Mouse (Mus musculus) B cell, adult 2 months (primary cell): ENCODE measurements around the gene Cdh6.

ENCODE experiments used
- DNase-seq, 2 experiments: peaks; one replicate each; pipeline ENCODE4 v3.0.0; 2022

Gene Cdh6

GRCm38 (mm10) chr15:13155418-13155817 is 18.1 kb downstream of the Cdh6 start:
- DNase-seq, result no peak

- DNase-seq, result no peak
Measured at GRCm38 (mm10) chr15:13141983-13142382, 31.5 kb downstream of the Cdh6 start.

GRCm38 (mm10) chr15:13139662-13140061 is 33.8 kb downstream of the Cdh6 start:
- no peak for DNase-seq

GRCm38 (mm10) chr15:13137166-13137565 is 36.3 kb downstream of the Cdh6 start:
- no peak for DNase-seq

- no peak for DNase-seq
Measured at GRCm38 (mm10) chr15:13134086-13134485, 39.4 kb downstream of the Cdh6 start.

- DNase-seq, result no peak
Measured at GRCm38 (mm10) chr15:13133370-13133769, 40.1 kb downstream of the Cdh6 start.

GRCm38 (mm10) chr15:13132493-13132892 is 41.0 kb downstream of the Cdh6 start:
- no peak for DNase-seq

- DNase-seq, result no peak
Measured at GRCm38 (mm10) chr15:13130246-13130645, 43.2 kb downstream of the Cdh6 start.

- no peak for DNase-seq
Measured at GRCm38 (mm10) chr15:13100341-13100740, 73.1 kb downstream of the Cdh6 start.

- no peak for DNase-seq
Measured at GRCm38 (mm10) chr15:13097861-13098260, 75.6 kb downstream of the Cdh6 start.

GRCm38 (mm10) chr15:13095406-13095805 is 78.1 kb downstream of the Cdh6 start:
- DNase-seq, result no peak

- DNase-seq, result no peak
Measured at GRCm38 (mm10) chr15:13094881-13095256, 78.6 kb downstream of the Cdh6 start.

- DNase-seq, result no peak
Measured at GRCm38 (mm10) chr15:13093954-13094880, 79.3 kb downstream of the Cdh6 start.

- no peak for DNase-seq
Measured at GRCm38 (mm10) chr15:13092064-13092463, 81.4 kb downstream of the Cdh6 start.

- DNase-seq, result no peak
Measured at GRCm38 (mm10) chr15:13088504-13089058, 84.9 kb downstream of the Cdh6 start.

GRCm38 (mm10) chr15:13084746-13085145 is 88.7 kb downstream of the Cdh6 start:
- DNase-seq, result no peak

- DNase-seq, result no peak
Measured at GRCm38 (mm10) chr15:13076908-13077669, 96.4 kb downstream of the Cdh6 start.

GRCm38 (mm10) chr15:13074047-13074446 is 99.4 kb downstream of the Cdh6 start:
- no peak for DNase-seq

- no peak for DNase-seq
Measured at GRCm38 (mm10) chr15:13068213-13068516, 105.3 kb downstream of the Cdh6 start.

- DNase-seq, result no peak
Measured at GRCm38 (mm10) chr15:13067429-13068212, 105.9 kb downstream of the Cdh6 start.

GRCm38 (mm10) chr15:13066765-13067164 is 106.7 kb downstream of the Cdh6 start:
- DNase-seq, result no peak

- no peak for DNase-seq
Measured at GRCm38 (mm10) chr15:13063633-13064032, 109.8 kb downstream of the Cdh6 start.

- DNase-seq, result no peak
Measured at GRCm38 (mm10) chr15:13057728-13058127, 115.7 kb downstream of the Cdh6 start.
